Mouse (Mus musculus) E14TG2a.4 (cell line): ENCODE results near the gene Efcc1.

ENCODE experiments used
- CTCF ChIP-seq: conservative IDR thresholded peaks from 2 replicates; pipeline ENCODE4 v1.5.1; 2014; ENCODE audit warnings: low read length
- NANOG ChIP-seq: IDR thresholded peaks from 2 replicates; pipeline ENCODE4 v1.6.1; 2014; ENCODE audit warnings: borderline replicate concordance, low read length, mixed read lengths

- TF ChIP-seq NANOG (no peak), CTCF (no peak)
These were observed 46.0 kb downstream of the Efcc1 start for GRCm38 (mm10) chr6:87776663-87777062.
